Mouse (Mus musculus): Measurements from ENCODE around the gene Zdhhc14.

GRCm38 (mm10) chr17:5785238-5785637 is 292.9 kb downstream of the Zdhhc14 start:
- TF ChIP-seq CTCF (IDR thresholded peaks at IDR 0.05; ENCODE audit: low read depth) (no peak), EP300 (optimal IDR thresholded peaks at IDR 0.05) (no peak)
